Mouse (Mus musculus) kidney, postnatal 14 days (tissue): ENCODE data around the gene Nrtn.

Source experiments
- DNase-seq: peaks from one replicate; pipeline ENCODE4 v3.0.0; 2022; ENCODE audit warnings: mixed read lengths

The Nrtn gene

GRCm38 (mm10) chr17:56722441-56722840 is 34.9 kb downstream of the Nrtn start:
- DNase-seq, result peak; percentile 74

DNA sequence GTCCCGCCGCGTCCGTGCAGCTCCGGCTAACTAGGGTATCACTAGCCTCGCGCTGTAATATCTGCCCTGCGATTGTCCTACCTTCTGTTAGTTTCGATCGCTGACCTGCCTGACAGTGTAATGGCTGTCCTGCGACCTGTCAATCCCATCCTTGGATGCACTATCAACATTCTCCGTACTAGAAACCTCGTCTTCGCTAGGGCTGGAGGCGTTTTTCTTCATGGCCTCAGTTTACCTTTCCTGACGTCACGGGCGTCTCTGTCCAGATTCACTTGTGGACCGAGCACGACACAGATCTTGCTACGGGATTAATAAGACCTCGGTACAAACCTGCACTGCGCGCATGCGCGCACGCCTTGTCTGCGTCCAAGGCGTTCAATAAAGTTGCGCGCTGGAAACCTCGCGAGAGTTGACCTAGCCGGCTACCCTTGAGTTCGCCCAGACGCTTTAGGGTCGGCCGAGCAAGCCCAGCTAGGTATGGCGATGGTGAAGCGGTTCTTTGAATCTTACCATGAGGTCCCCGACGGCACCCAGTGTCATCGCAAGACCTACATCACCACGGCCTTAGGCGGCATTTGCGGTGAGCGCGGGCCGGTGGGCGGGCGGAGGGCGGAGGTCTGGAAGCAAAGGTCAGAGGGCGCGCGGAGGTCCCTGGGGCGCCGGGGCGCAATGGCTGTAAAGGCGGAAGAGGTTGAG is 39.8 kb downstream of the Nrtn start, which contains the start of the genes Ndufa11 and Vmac:
TSS of gene Ndufa11 (plus strand) at position 405 of the 696 bp plus-strand sequence.
TSS of gene Vmac (minus strand) at position 660 of the 696 bp plus-strand sequence.
- peak; percentile 99 for DNase-seq

GRCm38 (mm10) chr17:56716655-56717362 is 40.5 kb downstream of the Nrtn start:
- peak; percentile 99 for DNase-seq

DNA sequence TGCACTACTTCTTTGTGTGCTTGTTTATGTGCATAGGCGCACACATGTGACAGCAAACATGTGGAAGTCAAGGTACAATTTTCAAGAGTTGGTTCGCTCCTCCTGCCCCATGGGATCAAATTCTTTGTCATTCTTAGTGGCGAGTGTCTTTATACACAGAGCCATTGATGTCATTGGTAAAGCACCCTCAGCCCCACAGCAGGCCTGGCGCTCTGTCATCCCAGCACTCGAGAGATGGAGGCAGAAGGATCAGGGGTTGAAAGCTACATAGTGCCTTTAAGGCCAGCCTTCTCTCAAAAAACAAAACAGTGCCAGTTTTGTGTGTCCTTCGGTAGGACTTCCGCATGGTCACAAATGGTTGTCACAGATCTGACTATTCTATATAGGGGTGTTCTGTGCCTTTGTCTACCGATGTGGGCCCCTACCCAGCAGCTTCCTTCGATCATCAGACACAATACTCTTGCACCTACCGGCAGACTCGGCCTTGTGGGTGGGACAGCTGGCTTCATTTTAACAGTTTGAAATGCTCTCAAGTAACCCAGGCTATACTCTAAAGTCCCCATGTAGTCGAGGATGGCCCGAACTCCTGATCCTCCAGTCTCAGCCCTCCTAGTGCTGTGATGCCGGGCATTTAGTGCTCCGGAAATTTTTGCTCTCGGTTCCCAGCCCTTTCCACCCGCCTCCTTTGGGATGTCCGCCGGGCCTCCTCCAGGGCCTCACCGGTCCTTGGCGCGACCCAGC is 41.2 kb downstream of the Nrtn start:
- no peak for DNase-seq

DNA sequence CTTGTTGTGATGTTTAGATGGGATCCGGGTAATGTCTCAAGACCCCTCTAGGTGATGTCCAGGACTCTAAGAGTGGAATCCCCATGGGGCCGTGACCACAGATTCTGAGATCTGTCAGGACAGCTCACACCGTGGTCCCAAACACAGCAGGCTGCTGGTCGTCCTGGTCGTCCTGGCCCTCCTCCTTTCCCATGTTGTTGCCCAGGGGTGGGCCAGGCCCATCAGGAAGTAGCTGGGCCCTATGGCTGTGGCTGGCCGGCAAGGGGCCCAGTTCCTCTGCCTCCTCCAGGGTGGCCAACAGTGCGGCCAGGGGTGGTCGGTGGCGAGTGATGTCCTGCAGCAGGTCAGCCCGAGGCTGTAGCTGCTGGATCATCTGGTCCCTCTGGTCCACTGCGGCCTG is 42.0 kb downstream of the Nrtn start:
- DNase-seq, result no peak

DNA sequence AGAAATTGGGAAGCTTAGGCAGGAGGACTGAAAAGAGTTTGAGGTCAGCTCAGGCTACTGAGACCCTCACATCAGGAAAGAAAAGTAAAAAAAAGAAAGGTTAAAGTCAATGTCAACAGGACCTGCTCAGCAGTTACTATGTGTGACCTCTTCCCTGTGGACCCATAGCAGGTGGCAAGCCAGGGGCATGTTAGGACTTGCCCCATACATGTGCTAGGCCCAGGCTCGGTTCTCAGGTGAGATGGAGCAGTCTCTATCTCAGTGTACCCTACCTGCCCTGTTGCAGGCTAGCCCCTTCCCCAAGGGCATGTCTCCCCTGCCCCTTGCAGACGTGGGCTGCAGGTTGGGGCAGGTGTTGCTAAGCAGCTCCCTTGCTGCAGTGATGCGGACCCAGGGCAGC is 47.6 kb downstream of the Nrtn start:
- no peak for DNase-seq

DNA sequence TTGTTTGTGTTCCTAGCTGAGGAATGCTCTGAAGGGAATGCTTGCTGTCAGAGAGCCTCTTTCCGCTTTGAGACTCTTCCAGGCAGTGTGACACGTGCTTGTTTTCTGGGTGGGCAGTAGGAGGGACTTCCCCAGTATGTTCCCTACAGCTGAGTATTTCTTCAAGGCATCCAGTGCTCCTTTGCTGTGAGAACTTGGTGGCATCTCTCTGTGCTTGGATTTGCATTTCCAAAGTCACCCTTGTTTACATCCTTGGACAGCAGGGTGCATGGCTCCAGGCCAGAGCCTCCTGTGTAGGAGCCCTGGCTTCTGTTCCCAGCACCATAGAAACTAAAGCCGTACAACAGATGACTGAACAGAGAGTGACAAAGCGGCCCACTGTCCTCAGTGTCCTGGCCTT is 48.6 kb downstream of the Nrtn start:
- no peak for DNase-seq

- no peak for DNase-seq
These were observed 50.8 kb downstream of the Nrtn start for GRCm38 (mm10) chr17:56706515-56706914.

GRCm38 (mm10) chr17:56703038-56703437 is 54.3 kb downstream of the Nrtn start:
- DNase-seq, result no peak
